Mouse (Mus musculus) thymus, adult 2 months (tissue): Measurements from ENCODE around the gene Chrng.

Source experiments
- CTCF ChIP-seq: fragments of 200-500 bp; IDR thresholded peaks from 2 replicates; pipeline ENCODE4 v1.5.1; 2012; ENCODE audit warnings: mild to moderate bottlenecking, control low read depth, low read length, moderate library complexity, borderline replicate concordance; ENCODE audit not compliant: control insufficient read depth, poor library complexity, insufficient read depth; ENCODE audit errors: extremely low read depth
- POLR2A ChIP-seq: fragments of 200-500 bp; IDR thresholded peaks from 2 replicates; pipeline ENCODE4 v1.6.1; 2012; ENCODE audit warnings: mild to moderate bottlenecking, low read length, control low read depth, moderate library complexity; ENCODE audit not compliant: control insufficient read depth, poor library complexity, insufficient read depth; ENCODE audit errors: extremely low read depth

DNA sequence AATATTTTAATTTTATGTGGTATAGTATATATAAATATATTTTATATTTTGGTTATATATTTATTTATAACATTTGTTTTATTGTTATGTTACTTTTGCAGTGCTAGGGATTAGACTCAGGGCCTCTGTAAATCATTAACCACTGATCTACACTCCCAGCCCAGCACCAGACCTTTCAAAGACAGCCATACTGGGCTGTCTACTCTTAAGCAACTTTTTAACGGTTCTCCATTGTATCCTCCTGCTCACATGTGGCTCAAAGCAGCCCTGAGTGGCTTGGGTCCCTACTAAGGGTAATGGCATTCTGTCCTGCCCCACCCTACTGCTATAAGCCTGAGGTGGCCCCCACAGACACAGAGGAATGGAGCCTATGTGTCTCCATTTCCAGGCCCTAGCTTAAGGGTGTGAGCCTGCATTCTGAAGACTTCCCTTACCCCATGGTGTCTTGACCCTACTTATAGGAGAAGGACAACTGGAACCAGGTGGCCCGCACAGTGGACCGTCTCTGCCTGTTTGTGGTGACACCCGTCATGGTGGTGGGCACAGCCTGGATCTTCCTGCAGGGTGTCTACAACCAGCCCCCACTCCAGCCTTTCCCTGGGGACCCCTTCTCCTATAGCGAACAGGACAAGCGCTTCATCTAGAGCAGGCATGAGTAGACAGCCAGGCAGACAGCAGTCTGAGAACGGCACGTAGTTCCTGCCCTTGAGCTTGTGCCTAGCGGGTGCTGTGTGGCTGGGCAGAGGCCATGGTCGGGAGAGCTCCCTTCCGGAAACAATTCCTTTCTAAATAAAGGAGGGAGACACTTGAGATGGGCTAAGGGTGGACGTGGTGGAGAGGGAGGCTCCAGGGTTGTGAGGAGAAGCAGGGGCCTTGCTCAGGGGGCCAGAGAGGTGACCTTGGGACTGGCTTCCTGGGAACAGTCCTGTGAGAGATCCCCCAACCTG lies 6.1 kb upstream of the Chrng start:
- TF ChIP-seq CTCF = no peak
- TF ChIP-seq POLR2A = no peak
